Mouse (Mus musculus) intestine, postnatal 0 days (tissue): ENCODE data around the gene Slc22a20. TPM values are rescaled to one million over a fixed set of nuclear protein-coding genes. Genes with fewer than 3 reads are reported as not detected.

ENCODE experiments used
- ATAC-seq: fragments of 200-750 bp; cut with Nextera tagmentation; 2 replicates; pipeline ENCODE4 v1.8.0; 2017; ENCODE audit warnings: mild to moderate bottlenecking, moderate TSS enrichment, moderate library complexity
- H3K27ac ChIP-seq: fragments of 300-500 bp; sonication (generic); 2 replicates; pipeline ENCODE4 v1.5.1; 2014; ENCODE audit warnings: mild to moderate bottlenecking, low read depth, low read length, moderate library complexity
- H3K27me3 ChIP-seq: fragments of 300-500 bp; sonication (generic); replicated peaks from 2 replicates; pipeline ENCODE4 v1.6.1; 2014; ENCODE audit warnings: low read length, mixed read lengths; ENCODE audit not compliant: control insufficient read depth, insufficient read depth
- H3K36me3 ChIP-seq: fragments of 300-500 bp; sonication (generic); 2 replicates; pipeline ENCODE4 v1.6.1; 2014; ENCODE audit warnings: mild to moderate bottlenecking, moderate library complexity; ENCODE audit not compliant: control insufficient read depth, insufficient read depth
- H3K4me1 ChIP-seq: fragments of 300-500 bp; sonication (generic); replicated peaks from 2 replicates; pipeline ENCODE4 v1.6.1; 2014; ENCODE audit warnings: antibody characterized with exemption, low read length, mixed read lengths; ENCODE audit not compliant: control insufficient read depth, insufficient read depth
- H3K4me2 ChIP-seq: fragments of 300-500 bp; sonication (generic); replicated peaks from 2 replicates; pipeline ENCODE4 v1.6.1; 2014; ENCODE audit warnings: low read depth, mild to moderate bottlenecking, moderate library complexity
- H3K4me3 ChIP-seq: fragments of 300-500 bp; sonication (generic); 2 replicates; pipeline ENCODE4 v1.5.1; 2014; ENCODE audit warnings: low read depth, low read length
- H3K9ac ChIP-seq: fragments of 300-500 bp; sonication (generic); 2 replicates; pipeline ENCODE4 v1.6.1; 2014; ENCODE audit warnings: mild to moderate bottlenecking, low read depth, low read length
- H3K9me3 ChIP-seq: fragments of 300-500 bp; sonication (generic); 2 replicates; pipeline ENCODE4 v1.6.1; 2016; ENCODE audit warnings: mixed run types; ENCODE audit not compliant: control insufficient read depth
- CTCF ChIP-seq: sonication (generic); IDR thresholded peaks from 2 replicates; pipeline ENCODE4 v1.5.1; 2016; ENCODE audit warnings: low read depth, mild to moderate bottlenecking, control low read depth, antibody characterized with exemption, moderate library complexity
- whole genome bisulfite sequencing: fragments of 180-500 bp; shearing (Covaris S2); extraction: QIAGEN DNeasy Blood & Tissue Kit; methylation state at CpG from one replicate; pipeline ENCODE4 v1.1.7; 2014; 5-methylcytosine and 5-hydroxymethylcytosine counted together
- polyA plus RNA-seq: library from polyadenylated mRNA; unstranded; fragments of >200 nt; fragmentation: Nextera tagmentation; extraction: Ambion mirVana; gene quantifications from 2 replicates; pipeline ENCODE4 v1.2.1, GENCODE M21; 2015

The Slc22a20 gene
- polyA plus RNA-seq: not detected in 2 replicates

DNA sequence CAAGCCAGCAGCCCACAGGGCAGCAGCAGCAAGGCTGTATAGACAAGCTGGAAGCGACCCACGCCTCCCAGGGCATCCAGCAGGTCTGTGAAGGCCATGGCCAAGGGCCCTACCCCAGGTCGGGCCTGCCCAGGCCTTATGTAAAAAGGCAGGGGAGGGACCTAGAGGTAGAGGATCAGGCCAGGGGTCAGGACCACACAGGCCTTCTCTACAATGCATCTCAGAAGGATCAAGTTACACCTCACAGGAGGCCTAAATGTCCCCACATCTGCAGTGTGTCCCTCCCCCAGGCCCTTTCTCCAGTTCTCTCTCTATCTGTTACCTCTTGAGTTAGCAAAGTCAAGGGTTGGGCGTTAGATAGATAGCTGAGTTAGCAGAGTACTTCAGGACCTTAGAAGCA is at the start of gene Slc22a20:
Slc22a20 (minus strand) TSS at position 101 of the 400 bp plus-strand sequence.
- H3K9me3 ChIP-seq: no peaks in the 10 kb centered on the region
- H3K4me1 ChIP-seq: no peaks in the 10 kb centered on the region
- H3K27me3 ChIP-seq: no peaks in the 10 kb centered on the region
- no peak within 1 kb of the TSS for H3K27ac ChIP-seq
- no peak for TF ChIP-seq CTCF
- H3K9ac ChIP-seq: no peak within 1 kb of the TSS
- H3K36me3 ChIP-seq: no peaks in the 10 kb centered on the region; the same call in 1 of the 2 replicates
- ATAC-seq: no peak
- WGBS: 51% methylated on average over 4 of the region's 4 CpGs
- no peak within 1 kb of the TSS for H3K4me2 ChIP-seq
- no peak within 1 kb of the TSS for H3K4me3 ChIP-seq

DNA sequence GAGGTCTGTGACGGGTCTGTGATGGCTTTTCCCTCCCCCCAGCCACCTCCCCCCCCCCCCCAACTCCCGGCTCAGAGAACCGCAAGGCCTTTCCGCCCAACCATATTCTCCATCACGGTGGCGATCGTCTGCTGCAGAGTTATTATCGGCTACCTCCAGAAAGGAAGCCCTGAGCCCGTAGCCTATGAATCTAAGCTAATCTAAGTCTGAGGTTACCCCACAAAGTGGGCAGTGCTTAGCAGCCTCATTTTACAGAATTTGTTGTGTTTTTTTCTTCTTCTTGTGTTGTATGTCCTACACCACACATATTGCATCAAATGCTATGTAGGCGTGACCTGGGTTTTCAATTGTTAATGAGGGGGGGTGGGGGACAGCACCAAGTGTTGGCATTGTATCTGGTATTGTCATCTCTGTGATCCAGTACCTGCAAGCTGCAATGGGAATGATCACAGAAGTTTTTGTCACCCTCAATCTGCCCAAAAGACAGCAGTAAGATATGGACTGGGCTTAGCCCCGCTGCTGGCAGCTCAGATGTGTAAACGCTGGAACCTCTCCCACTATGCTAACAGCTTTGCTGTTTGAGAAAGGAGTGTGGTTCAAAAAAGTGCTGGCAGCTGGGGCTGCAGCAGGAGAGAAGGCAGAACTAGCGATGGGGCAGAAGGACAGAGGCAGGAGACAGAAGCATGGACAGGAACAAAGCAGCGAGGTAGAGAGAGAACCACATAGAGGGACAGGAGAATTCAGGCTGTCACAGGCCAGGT is 44.8 kb upstream of the Slc22a20 start:
- Histone ChIP-seq H3K27ac (no peak overlapping the region), H3K36me3 (no peaks in the 10 kb centered on the region), H3K4me2 (no peak overlapping the region), H3K9ac (no peak overlapping the region), H3K4me1 (no peaks in the 10 kb centered on the region), H3K9me3 (no peaks in the 10 kb centered on the region), H3K27me3 (no peaks in the 10 kb centered on the region), H3K4me3 (no peak overlapping the region)
- TF ChIP-seq CTCF: no peak
- 75% methylated on average over 14 of the region's 14 CpGs for WGBS
- ATAC-seq: no peak

DNA sequence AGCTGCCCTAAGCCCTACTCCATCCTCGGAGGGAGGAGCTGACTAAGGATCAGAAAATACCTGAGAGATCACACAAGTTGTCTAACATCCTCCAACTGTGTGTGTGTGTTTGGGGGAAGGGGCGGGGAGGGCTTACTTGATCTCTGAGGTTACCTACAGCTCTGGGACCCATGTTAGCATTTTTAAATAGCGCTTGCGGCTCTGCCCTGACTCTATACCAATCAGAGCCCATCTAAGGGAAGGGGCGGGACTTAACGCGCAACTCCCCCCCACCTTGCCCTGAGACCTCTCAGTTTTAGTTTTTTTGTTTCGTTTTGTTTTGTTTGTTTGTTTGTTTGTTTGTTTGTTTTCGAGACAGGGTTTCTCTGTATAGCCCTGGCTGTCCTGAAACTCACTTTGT is 43.5 kb upstream of the Slc22a20 start:
- Histone ChIP-seq H3K9ac (no peak overlapping the region), H3K27ac (no peak overlapping the region), H3K27me3 (no peaks in the 10 kb centered on the region), H3K9me3 (no peaks in the 10 kb centered on the region), H3K36me3 (no peaks in the 10 kb centered on the region), H3K4me3 (no peak overlapping the region), H3K4me1 (no peaks in the 10 kb centered on the region), H3K4me2 (no peak overlapping the region)
- WGBS: 84% methylated on average over 9 of the region's 9 CpGs
- ATAC-seq: no peak
- no peak for TF ChIP-seq CTCF

DNA sequence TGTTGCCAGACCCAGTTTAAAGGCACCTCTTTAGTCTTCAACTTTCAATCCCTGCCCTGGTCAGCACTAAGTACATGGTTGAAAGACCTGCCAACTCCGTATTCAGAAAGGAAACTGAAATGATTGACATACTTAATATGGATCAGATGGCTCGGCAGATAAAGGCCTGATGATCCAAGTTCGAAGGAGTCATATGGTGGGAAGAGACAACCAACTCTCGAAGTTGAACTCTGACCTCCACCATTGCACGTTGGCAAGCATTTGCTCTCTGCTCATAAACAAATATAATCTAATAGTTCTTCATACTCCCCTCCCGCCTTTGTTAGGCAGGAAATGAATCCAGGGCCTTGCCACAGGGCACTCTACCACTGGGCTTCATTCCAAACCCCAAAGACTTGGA is 43.0 kb upstream of the Slc22a20 start:
- no peak overlapping the region for H3K9ac ChIP-seq
- no peak overlapping the region for H3K27ac ChIP-seq
- no peaks in the 10 kb centered on the region for H3K36me3 ChIP-seq
- no peaks in the 10 kb centered on the region for H3K9me3 ChIP-seq
- no peak for TF ChIP-seq CTCF
- WGBS: 65% methylated on average over 6 of the region's 6 CpGs
- no peak overlapping the region for H3K4me2 ChIP-seq
- ATAC-seq: no peak
- no peak overlapping the region for H3K4me3 ChIP-seq
- no peaks in the 10 kb centered on the region for H3K27me3 ChIP-seq
- no peaks in the 10 kb centered on the region for H3K4me1 ChIP-seq

DNA sequence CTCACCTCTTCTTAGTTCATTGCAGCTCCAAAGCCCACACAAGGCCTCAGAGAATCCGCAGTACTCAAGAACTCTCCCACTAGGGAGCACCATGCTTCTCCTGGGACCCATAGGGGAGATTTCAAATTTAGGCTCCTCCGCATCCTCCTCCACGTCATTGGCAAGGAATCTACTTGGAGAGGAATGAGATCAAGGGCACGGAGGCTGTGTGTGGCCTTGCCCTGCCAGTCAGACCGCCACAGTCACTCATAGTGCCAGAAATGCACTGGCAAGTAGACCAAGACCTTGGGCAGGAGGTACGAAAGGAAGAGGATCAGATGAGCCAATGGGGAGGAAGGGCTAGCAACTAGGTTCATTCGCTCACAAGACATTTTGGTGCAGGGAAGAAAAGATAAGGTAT is 38.0 kb upstream of the Slc22a20 start:
- Histone ChIP-seq H3K4me1 (no peaks in the 10 kb centered on the region), H3K4me2 (no peak overlapping the region), H3K4me3 (no peak overlapping the region), H3K27ac (no peak overlapping the region), H3K9ac (no peak overlapping the region), H3K27me3 (no peaks in the 10 kb centered on the region), H3K36me3 (no peaks in the 10 kb centered on the region), H3K9me3 (no peaks in the 10 kb centered on the region)
- no peak for ATAC-seq
- WGBS: 85% methylated on average over 7 of the region's 7 CpGs
- TF ChIP-seq CTCF: no peak

DNA sequence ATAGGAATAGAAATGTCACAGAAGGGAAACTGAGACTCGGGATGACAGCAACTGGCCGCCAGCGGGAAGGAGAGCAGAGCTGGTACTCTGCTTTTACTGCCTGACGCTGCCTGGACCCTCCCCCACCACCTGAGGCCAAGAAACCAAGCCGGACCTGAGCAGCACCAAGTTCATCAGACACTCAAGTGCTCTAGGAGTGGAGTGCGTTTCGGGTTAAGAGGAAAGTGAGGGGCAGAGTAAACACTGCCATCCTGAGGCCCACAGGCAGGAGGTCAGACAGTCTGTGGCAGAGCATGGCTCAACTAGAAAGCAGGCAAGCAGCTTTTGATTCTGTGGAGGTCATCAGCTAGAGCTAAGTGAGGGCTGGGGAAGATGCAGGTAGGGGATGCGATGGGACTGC is 37.1 kb upstream of the Slc22a20 start:
- Histone ChIP-seq H3K9me3 (no peaks in the 10 kb centered on the region), H3K4me1 (no peaks in the 10 kb centered on the region), H3K9ac (no peak overlapping the region), H3K4me3 (no peak overlapping the region), H3K4me2 (no peak overlapping the region), H3K27ac (no peak overlapping the region), H3K36me3 (no peaks in the 10 kb centered on the region), H3K27me3 (no peaks in the 10 kb centered on the region)
- 63% methylated on average over 8 of the region's 8 CpGs for WGBS
- ATAC-seq: no peak
- TF ChIP-seq CTCF: no peak
